Mouse (Mus musculus): ENCODE measurements around the gene Zmiz1.

Gene Zmiz1

DNA sequence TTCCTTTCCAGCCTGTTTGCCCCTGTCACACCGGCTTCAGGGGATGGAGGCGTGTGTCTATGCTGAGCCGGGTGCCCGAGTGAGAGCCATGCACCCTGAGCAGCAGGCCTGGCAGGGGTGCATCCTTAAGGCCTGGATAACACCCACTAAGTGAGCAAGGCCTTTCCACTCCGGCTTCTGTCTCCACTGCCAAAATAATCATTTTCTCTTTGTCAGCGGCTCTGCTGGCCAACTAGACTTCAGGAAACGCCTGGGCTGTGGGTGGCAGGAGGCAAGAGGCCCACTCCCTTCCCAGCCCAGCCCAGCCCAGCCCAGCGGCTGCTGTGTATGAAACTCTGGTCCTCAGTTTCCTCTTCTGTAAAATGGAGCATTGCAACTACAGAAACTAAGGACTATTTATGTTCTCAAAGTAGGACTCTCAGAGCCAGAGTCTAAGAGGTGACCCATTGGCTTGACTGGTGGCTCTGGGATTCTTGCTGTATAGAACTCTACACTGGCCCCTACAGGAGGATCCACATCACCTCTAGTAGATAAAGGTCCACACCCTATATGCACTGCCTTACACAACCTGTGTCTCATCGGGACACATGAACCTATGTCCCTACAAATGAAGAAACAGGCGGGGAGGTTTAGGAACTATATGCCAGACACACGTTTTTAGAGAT, 76.1 kb downstream of the Zmiz1 start:
- no peak for DNase-seq (ENCODE audit: low spot score in 2 of 2)

DNA sequence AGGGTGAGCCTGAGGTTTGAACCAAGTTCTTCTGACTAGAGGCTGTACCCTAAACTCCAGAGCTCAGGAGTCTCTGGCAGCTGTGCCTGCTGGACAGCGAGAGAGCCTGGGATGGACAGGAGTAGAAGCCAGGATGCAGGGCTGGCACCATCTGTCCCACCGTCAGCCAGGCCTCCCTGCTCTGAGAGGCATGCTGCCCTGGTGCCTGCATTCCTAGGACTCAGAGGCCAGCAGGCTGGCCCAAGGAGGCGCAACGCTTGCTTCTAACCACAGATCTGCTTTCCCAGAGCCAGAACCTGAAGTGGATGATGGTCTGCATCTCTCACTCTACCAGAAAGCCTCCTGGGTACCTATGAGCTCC, 76.6 kb downstream of the Zmiz1 start:
- no peak for DNase-seq (ENCODE audit: low spot score in 2 of 2)

DNA sequence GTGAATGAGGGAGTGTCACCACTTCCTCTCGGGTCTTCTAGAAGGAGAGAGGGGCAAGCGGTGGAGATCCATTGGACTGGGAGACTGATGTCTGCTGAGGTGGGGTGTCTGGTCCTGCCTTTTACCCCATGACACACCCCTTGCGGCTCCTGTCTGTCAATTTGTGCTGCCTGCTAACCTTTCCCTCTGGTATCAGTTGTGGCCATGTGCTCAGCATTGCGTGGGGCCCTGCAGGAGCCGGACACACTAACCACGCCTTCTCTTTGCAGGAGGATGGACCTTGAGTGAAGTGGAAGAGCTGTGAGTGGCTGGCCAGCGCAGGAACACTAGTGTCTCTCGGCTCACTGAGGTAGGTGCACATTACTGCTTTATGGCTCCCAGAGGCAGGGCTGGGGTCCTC, 77.5 kb downstream of the Zmiz1 start:
- no peak for DNase-seq (ENCODE audit: low spot score in 2 of 2)

DNA sequence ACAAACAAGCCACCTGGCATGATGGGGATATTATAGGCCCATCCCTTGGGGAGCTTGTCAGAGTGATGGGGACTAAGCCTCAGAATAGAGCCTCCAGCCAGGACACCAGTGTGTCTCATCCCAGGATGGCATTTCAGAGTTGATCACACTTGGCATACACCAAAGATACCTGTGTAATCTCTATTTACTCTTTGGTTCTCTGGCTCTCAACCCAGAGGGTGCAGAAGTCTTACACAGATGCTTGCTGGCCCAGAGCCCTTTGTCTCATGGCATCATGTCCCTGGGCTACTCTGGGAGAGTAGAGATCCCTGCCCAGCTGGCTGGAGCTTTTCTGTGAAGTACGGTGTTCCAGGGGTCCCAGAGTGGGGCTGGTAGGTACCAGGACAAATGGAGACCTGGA, 78.4 kb downstream of the Zmiz1 start:
- DNase-seq (ENCODE audit: low spot score in 2 of 2): no peak

DNA sequence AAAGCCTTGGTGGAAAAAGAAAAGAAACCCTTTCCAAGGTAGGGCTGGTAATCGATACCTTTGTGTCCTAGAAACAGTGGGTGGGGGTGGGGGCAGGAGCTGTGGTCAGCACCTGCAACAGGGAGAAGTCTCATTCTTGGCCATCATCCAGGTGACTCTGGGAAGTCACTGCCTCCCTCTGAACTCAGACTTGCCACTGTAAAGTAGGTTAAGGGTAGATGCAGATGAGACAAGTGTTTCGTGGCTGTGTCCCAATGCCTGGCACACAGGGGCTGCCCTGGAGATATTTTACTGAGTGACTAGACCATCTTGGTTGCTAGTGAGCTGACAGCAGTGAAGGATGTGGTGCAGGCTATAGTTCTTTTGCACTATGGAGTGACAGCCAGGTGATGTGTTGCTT, 79.5 kb downstream of the Zmiz1 start:
- no peak for DNase-seq (ENCODE audit: low spot score in 2 of 2)

DNA sequence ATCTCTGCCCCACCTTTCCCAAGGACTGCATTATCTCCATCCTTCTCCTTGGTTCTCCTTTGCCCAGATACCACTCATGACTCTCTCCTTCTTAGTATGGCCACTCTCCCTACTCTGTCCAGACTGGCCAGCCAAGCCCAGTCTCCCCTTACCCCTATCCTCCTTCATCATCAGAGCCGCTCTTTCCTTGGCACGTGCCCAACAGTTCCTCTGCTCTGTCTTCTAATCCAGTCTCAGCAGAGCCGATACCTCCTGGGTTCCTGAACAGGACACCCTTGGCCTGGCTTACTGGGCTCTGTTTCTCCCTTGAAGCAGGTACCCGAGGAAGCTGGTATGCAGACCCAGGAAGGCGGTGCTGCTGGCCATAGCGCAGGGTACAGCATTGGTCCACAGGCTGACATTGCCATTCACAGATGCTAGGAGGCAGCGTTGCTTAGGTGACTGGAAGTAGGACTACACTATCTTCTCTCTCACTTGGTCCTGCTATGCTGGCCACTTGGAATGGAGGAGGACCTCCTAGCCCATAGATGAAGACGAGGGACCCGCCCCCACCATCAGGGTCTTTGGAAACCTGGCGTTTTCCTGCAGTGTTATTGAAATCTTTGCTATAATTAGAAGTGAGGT, 80.6 kb downstream of the Zmiz1 start:
- DNase-seq (ENCODE audit: low spot score in 2 of 2): no peak

DNA sequence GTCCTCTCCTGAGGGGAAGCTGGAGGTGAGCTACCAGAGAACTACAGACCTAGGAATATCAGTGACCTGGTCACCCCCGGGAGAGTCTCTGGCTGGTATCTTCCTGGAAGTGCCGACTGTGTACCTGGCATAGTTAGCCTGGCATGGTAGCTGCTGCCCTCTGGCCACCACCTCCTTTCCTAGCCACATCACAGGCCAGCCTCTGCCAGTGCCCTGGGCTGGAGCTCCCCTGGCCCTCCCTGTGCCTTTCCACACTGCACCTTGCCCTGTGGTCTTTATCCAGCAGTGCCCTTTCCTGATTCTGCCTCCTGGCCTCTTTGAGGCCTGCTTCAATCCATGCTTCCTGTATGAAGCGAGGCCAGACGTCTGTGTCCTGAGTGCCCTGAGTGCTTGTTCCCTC, 81.2 kb downstream of the Zmiz1 start:
- no peak for DNase-seq (ENCODE audit: low spot score in 2 of 2)

DNA sequence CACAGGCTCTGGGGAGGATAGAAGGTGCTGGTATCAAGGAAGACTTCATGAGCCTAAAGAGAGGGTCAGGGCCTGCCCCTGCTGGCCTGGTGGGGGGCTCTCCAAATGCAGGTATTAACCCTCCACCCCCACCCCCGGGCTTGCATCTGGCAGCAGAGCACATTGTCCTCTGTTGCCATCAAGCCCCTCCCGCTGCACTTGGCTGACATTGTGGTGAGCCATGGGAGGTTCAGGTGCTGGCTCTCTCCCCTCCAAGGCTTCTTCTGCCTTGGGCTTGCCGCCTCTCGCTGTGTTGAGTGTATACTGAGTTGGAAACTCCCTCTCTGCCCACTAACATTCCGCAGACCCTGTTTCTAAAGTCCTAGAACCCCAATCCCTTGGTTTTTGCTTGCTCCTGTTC, 82.2 kb downstream of the Zmiz1 start:
- DNase-seq (ENCODE audit: low spot score in 2 of 2): no peak

DNA sequence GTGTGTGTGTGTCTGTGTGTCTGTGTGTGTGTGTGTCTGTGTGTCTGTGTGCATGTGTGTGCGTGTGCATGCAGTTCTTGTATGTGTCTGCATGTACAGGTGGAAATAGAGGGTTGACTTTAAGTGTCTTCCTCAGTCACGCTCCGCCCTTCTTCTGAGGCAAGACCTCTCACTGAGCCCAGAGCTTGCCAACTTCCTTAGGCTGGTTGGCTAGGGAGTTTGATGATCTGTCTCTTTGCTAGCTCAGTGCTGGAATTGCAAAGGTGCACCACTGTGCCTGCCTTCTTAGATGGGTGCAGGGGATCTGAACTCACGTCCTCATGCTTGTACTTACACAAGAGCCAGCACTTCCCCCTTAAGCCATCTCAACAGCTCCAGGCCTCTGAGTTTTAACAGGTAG, 84.1 kb downstream of the Zmiz1 start:
- no peak for DNase-seq (ENCODE audit: low spot score in 2 of 2)

DNA sequence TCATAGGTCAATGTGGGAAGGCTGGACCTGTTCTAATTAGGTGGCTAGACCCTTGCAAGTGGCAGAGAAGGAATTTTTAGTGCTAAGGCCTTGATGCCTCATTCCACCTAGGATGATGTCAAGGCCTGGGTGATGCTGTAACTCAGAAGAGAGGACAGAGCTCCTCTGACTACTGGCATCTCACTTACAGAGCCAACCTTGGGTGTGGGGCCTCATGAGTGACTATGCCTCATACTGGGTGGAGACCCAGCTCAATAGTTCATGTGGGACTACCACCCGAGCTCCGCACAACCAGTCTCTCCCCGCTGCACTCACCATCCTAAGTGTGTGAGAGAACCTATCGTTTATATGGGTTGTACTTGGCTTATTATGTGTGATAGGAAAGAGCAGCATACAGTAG, 84.9 kb downstream of the Zmiz1 start:
- DNase-seq (ENCODE audit: low spot score in 2 of 2): no peak

DNA sequence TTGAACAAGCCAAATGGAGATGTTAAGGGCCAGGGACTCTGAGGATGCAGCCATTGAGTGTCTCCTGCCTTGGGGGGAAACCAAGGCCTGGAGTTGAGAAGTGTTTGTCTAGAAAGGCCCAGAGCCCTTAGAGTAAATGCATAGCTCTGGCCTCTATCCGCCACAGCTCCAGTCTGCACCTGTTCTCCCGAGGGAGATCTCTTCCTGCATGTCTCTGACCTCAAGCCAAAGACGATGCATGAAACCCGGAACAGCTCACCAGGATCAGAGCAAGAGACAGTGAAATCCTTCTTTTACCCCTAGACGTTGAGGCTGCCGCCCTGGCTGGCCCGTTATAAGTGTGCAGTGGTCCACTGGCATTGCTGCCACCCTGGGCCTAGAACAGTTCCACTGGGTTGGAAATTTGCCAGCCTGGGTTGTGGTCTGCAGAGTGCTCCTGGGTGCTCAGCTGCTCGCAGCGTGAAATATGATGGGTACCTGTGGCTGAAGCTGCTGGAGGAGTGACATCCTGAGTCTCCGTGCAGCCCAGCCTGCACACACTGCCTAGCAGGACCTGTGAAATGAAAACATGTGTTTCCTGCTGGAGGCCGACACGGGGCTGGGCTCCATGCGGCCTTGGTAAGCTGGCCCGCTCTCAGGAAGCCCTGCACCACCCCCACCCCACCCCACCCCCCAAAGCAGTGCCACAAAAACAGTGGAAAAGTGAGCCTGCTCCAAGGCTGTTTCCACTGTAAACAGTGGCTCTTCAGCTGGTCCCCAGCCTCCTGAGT, 88.1 kb downstream of the Zmiz1 start:
- no peak for DNase-seq (ENCODE audit: low spot score in 2 of 2)

DNA sequence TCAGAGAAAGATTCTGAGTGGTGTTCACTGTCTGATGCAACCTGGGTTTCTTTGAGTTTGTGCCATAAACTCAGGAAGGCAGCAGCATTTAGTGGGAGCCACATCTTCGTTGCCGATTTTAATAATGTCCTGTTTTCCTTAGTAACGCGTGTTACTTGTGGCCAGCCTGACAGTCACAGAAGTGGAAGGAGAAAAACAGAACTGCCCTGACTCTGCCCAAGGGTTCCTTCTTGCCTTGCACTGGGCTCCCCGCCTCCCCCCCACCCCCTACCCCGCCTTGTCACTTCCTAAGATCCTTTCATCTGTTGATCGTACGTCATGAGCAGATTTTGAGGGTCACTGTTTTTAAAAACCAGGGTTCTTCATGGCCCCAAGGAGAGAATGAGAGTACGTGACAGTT, 88.9 kb downstream of the Zmiz1 start:
- DNase-seq (ENCODE audit: low spot score in 2 of 2): no peak

DNA sequence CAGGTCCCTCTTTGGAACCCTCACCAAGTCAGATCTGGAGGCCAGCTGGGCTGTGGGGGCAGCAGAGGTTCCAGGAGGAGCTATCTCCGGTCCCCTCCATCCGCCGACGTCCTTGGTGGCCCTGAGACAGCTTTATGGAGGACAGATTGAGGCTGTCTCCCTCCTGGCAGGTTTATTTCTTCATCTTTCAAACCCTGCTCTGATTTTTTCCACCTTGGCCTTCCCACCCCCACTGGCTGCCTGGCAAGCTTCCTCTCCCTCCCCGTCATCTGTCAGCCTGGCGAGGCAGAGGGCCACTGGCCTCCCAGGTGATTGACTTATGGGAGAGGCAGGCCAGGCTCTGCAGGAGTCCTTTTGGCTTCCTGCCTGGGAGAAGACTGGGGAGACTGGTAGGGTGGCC, 89.7 kb downstream of the Zmiz1 start:
- DNase-seq (ENCODE audit: low spot score in 2 of 2): no peak

DNA sequence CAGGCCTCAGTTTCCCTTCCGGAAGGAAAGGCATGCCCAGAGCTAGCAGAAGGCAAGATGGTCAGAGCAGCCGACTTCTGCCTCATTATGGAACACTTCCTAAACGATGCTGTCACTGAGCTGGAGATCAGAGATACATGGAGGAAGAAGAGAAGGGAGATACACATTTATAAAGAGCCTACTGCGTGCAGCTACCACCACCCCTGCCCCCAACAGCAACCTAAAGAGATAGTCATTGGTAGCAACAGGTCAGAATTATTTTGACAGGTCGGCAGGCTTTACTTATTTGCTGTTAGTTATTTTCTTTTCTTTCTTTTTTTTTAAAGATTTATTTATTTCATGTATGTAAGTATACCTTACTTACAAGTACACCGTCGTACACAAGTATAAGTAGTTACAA, 90.1 kb downstream of the Zmiz1 start:
- no peak for DNase-seq (ENCODE audit: low spot score in 2 of 2)

DNA sequence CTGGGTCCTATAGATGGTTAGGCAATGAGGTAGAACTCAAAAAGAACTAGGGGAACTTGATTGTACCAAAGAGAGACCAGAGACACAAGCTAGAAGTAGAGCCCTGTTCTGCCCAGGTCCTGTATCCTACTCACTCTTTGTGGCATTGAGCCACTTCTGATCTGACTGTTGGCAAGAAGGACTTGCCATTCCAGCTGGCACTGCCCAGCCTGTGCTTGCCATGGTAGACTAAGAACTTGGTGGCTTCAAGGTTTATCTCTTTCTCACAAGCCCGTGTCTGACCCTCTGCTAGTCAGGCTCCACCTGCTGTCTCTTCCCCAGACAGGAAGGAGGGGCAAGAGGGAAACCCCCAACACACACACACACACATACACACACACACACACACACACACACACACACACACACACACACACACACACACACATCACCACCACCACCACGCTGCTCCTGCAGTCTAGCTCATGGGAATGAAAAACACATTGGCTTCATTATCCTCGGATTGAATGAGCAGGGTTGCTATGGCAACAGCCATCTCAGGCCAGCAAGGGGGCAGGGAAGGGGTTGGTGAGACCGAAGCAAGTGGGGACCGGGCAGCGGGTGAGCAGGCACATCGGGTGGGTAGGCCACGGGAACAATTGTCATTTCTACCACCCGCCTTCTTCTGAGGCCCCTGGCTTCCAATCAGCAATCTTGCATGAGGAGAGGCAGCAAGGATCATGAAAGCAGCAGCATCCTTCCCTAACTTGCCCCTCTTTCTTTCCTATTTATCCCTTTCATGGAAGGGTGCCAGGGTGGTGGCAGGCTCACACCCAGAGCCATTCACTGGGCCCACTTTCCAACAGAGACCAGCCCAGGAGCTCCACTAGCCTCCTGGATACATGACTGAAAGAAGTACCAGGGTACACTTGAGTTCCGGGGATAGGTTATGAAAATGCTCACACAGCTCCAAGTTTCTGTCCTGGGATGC, 91.2 kb downstream of the Zmiz1 start:
- no peak for DNase-seq (ENCODE audit: low spot score in 2 of 2)

DNA sequence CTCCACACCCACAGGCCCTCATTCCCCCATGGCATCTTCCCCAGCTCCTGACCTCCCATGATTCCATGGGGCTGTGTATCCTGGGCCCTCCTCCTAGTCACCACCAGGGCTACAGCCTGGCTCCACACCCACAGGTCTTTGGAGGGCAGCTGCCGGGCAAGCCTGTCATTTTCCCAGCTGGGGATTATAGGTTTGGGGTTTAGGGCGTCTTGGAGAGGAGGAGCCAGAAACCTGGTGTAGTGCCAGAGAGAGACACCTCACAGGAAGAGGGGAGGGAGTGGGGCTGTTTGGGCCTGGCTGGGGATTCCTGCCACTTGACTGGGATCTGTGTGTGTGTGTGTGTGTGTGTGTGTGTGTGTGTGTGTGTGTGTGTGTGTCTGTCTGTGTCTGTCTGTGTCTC, 92.7 kb downstream of the Zmiz1 start:
- DNase-seq (ENCODE audit: low spot score in 2 of 2): no peak

DNA sequence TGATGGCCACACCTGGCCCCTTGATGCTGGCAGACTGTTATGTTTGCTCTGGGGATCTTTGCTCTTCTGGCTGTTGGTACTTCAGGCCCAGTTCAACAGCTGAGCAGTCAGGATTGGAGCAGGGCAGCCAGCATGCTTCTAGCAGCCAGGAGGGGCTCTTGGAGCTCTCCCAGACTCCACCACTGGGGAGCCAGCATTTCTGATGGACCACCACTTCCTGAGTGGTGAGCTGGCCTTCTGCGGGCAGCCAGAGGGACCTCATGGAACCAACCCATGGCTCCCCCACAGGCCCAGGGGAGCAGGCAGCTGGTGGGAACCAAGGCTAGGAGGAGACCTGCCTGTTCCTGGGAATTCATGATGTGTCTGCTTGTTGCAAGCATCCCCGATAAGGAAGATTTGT, 94.4 kb downstream of the Zmiz1 start:
- no peak for DNase-seq (ENCODE audit: low spot score in 2 of 2)

DNA sequence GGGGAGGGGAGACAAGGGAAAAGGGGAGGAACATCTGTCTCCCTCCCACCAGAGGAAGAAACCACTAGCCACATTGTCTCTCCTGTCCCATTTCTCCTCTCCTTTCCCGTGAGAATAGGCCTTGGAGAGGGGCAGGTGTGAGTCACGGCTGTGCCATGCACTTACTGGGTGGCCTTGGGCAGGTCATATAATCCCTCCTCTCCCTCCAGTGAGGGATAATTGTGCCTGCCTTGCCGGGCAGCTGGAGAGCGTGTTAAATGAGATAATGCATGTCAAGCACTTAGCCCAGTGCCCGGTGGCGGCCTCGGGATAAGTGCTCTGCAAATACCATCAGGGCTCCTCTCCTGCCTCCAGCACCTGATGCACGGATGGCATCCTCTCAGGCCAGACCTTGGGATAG, 95.8 kb downstream of the Zmiz1 start:
- DNase-seq (ENCODE audit: low spot score in 2 of 2): no peak

DNA sequence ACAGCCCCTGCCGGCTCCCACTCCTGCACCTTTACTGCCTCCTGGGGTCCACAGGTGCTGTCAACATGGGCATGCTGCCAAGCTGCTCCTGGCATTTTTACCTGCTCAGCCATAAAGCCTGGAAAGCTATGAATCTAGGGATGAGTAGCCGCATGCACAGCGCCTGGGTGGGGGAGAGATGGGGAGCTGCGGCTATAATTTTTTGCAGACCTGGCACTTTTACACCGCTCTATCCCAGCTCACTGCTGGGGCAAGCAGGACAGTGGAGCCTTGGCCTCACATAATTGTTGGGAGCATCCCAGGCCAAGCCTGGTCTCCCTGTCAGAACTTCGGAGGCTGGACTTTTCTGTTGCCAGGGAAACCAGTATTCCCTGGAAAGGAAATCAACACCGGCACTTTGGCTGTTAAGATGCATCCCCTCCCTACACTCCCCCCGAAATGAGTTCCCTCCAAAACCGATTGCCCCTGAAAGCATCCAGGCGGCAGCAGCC, 96.4 kb downstream of the Zmiz1 start:
- no peak for DNase-seq (ENCODE audit: low spot score in 2 of 2)

DNA sequence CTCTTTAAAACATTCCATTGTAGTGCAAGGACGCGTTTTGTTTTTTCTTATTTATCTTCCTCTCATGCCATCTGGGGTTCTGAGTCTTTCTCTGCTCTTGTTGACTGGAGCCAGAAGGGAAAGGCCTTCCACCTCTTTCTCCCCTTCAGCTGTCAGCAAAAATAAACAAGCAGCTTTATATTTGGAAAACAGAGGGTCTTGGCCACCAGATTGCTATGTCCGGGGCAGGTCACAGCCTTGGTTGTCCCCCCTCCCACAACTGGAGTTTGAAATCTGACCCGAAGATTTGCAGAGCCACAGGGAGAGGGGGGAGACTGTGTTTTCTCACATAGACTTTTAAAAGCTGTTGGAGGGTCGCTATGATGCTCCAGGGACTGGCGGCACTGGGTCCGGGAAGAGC, 96.9 kb downstream of the Zmiz1 start:
- DNase-seq (ENCODE audit: low spot score in 2 of 2): no peak

DNA sequence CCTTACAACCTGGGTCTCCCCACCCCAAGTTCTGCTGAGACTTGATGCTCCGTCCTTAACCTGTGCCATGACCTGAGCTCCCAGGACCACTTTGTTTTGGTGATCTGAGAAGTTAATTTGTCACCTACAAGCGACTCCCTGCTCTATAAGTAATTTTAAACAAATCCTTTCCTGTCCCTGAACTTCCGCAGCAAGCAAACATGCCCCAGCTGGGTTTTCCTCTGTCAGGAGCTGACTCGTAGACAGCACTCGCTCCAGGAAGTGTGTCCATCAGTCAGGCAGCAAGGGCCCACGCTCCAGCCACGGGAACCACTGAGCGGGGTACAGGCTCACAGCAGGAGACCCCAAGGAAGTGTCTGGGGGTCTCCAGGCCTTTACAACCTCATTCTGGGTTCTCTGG, 98.0 kb downstream of the Zmiz1 start:
- no peak for DNase-seq (ENCODE audit: low spot score in 2 of 2)

DNA sequence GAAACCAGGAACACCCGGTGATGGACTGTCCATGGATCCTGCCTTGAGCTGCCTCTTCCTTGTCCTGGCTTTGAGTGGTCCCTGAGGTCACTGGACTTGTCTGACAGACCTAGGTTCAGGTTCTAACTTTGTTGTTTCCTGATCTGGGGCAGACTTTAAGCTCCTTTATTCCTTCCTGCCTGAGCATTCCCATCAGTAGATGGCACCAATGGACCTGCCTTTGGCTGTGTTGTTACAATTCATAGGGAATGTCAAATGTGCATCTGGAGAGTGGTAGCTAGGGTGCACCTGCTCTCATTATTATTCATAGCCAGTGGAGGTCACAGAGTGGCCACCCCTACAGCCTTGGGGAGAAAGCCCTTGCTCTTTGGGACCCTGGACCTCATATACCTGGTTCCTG, 99.5 kb downstream of the Zmiz1 start:
- DNase-seq (ENCODE audit: low spot score in 2 of 2): no peak

Measured in urinary bladder, adult 18-20 months (tissue).